Mouse (Mus musculus): Measurements from ENCODE around the gene H3f3a.

DNA sequence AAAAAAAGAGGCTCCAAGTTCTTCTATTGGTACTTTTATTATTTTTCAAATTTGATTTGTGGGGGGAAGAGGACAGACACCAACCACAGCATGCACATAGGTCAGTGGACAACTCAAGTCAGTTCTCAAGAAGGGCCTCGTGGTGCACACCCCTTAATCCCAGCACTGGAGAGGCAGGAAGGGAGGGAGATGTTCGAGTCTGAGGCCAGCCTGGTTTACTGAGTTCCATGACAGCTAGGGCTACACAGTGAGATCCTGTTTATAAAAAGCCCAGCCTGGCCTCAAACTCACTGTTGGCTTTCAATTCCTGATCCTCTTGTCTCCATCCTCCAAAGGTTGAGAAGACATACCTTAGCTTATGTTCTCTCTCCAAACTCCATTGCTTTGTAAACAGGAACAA, 12.9 kb downstream of the H3f3a start:
- no peak for TF ChIP-seq POLR2A (IDR thresholded peaks at IDR 0.05; ENCODE audit: low read depth, low read length)
- no peak for TF ChIP-seq CTCF (IDR thresholded peaks at IDR 0.05; ENCODE audit: extremely low read depth, insufficient read depth, insufficient read length, insufficient replicate concordance)

Measured in spleen, adult 2 months (tissue).